Mouse (Mus musculus): ENCODE measurements around the gene Lcn4.
"Not testable (repeated sequence)": the region's sequence is repeated elsewhere in the genome, so short reads cannot be mapped to it uniquely, and the experiment has no call there.

Lcn4 gene

DNA sequence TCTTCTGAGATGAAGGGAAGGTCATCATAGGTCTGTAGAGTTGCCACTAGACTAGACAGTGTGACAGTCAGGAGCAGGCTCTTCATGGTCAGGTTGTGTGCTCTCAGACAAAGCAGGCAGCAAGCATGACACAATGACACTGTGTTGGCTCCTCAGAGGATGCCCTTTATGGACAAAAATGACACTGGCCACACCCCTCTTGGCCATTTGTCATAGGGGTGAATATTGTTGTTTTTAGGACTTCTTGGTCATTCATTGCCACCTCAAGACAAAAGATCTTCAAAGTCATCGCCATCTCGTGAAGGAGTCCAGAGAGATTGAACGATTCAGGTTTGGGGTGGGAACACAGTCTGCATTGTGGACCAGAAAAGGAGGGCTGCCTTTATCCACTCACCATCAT lies at the start of gene Lcn4:
Gene Lcn4, minus strand, starts transcription at position 101 of the 400 bp plus-strand sequence.
- in situ Hi-C loops (cut with MboI), result no loop called here

DNA sequence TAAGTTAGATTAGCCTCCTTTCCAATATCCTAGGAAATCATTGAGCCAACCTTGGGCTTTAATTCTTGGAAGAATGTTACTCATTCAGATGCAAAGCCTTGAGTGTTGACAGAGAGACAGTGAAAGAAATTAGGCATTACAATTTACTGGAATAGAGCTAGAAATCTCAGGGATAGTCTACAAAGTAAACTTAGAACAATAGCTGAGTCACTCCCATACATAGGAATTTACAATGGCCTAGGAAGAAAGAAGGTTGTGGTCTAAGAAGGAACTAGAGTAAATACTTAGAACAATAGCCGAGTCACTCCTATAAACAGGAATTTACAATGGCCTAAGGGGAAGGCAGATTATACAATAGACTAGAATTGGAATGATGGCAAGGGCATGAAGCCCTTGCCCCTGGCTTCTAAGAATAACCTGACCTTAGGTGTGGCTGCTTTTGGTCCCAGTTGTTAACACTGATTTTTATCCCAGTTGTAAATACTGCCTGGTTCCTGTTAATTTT lies 15.1 kb upstream of the Lcn4 start:
- in situ Hi-C loops (cut with MboI), result no loop called here

DNA sequence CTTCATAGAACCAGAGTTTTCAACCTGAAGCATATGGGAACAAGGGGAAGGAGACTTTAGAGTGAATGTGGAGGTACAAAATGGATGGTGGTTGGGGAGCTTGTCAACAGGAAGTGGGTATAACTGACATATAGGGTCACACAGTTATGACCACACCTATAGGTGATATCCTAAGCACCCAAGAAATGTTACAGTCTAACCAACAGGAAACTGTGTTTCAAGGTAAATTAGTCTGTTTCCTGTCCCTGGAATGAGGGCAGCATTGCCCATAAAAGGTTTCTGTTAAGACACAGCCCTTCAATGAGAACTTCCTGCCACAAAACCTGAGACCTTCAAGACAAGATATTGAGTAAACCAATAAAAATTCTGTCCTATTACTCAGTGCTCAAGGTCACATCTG lies 2.3 kb downstream of the Lcn4 start:
- in situ Hi-C loops (cut with MboI), result no loop called here

DNA sequence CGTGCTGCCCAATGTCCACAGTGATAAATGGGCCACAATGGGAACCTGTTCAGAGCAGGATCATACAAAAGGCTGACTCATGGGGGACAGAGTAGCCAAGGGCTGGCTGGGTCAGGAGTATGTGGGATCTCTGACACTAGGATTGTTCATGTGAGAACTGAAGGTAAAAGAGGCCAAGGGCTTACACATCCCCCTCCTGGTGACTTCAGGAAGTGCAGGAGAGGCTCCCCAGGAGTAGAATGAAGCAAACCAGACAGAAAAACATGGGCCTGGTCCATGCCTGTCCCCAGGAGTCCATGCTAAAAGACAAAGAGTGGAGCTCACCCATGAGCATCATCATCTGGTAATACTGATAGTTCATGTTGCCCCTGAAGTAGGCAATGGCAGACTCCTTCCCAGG lies 7.5 kb downstream of the Lcn4 start:
- in situ Hi-C loops (cut with MboI), result not testable (repeated sequence)

DNA sequence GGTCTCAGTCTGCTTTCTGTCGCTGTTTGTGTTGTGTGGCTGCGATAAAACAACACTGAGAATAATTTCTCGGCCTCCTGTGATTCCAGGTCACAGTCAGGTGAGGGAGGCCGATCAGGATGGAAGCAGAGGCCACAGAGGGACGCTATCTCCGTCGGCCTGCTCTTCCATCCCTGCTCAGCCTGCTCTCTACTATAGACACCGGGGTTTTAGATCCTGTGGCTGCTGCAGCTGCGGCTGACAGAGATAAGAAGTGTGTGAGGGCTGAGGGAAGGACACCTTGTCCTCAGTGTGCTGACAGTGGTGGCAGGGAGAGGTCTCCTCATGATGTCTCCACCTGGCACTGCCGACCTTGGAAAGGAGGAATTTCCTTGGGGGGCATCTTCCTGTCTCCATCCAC lies 8.0 kb downstream of the Lcn4 start:
- in situ Hi-C loops (cut with MboI), result no loop called here

DNA sequence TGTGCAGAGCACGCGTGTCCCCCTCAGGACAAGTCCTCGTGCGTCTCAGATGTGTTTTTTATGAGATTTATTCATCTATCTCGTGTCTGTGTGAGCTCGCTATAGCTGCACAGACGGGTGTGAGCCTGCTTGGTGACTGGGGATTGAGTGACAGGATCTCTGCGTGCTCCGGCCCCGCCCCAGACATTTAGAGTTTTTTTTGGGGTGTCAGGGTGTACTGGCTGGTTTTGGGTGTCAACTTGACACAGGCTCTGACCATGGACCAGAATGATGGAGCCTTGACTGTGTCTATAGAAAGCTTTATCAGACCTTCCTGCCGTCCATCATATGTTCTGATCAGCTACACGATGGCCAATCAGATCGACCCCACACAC lies 8.6 kb downstream of the Lcn4 start:
- in situ Hi-C loops (cut with MboI), result no loop called here

DNA sequence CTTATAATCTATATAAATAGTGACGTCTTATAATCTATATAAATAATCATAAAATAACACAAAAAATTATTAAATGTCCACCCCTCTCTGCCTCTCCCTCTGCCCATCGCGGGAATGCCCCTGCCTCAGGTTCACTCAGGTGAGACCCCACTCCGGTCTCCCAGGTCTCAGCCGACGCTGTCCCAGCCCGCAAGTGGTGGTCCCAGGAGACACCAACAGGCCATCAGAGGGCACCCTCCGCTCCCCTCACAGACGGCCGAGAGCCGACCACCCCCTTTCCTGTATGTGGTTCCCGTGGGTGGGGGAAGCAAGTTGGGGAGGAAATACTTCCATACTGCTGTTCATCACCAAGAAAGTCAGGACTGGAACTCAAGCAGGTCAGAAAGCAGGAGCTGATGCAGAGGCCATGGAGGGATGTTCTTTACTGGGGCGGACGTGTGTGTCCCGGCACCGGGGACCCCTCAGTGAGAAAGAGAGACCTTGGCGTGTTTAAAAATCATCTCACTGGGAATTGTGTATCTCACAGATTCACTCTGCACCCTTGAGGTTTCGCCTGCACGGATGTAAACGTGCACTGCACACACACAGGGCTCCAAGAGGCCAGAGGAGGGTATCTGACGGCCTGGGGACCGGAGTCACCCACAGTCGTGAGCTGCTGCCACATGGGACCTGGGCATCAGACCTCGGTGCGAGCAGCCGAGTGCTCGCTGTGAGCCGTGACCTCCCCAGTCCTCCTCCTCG lies 9.1 kb downstream of the Lcn4 start:
- in situ Hi-C loops (cut with MboI), result no loop called here

DNA sequence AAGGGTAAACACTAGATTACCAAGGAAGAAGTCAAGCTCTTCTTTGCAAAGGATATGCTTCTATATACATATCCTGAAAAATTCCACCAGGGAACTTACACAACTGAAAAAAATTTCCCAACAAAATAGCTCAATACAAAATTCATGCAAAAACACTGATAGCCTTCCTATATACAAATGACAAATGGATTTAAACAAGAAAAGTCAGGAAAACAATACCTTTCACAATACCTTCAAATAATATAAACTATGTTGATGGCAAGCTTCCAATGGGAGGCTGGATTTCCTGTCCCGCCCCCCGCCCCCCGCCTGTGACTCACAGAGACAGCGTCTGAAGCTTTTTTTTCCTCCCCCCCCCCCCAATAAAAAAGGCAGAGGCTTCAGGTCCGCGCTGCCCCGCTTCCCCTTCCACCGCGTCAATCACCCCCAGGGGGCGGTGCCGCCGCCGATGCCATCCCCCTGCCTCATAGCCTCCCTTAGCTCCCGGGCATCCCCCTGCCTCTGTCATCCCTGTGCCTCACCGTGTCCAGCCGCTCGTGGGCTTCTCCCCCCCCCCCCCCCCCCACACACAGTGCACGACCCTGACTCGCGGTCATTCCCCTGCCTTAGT lies 9.8 kb downstream of the Lcn4 start:
- in situ Hi-C loops (cut with MboI), result no loop called here

DNA sequence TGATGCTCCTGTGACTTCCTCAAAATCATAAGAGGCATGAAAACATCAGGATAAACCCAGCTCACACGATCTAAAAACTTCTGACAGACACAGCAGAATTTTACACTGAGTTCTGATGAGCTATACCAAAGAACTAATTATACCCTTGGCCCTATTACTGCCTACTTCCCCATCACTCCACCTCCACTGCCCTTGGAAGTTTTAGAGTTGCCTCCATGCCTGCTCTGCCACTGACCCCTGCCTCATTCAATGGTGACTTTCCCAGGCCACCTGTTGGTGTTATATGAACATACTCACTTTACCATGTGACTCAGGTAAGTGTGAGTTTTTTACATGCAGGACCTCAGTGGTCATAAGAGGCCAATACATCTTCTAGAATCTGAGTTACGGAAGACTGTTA lies 13.7 kb downstream of the Lcn4 start:
- in situ Hi-C loops (cut with MboI), result no loop called here

DNA sequence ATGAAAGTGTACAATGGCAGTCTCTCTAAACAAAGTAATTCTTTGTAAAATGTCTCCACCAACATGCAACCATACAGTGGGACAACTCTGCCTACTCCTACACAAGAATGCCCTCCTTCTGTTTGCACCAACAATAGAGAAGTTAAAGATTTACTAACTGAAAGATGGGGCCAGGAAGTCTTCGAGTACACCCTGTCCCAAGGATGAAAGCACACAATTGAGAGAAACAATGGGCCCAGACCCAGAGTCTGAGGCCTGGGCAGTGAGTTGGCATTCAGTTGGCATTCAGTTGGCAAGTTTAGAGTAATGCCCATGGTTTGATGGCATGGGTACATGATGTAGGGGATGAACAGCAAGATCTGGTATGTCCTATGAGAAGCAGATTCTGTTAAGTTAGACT lies 16.4 kb downstream of the Lcn4 start:
- in situ Hi-C loops (cut with MboI), result no loop called here

DNA sequence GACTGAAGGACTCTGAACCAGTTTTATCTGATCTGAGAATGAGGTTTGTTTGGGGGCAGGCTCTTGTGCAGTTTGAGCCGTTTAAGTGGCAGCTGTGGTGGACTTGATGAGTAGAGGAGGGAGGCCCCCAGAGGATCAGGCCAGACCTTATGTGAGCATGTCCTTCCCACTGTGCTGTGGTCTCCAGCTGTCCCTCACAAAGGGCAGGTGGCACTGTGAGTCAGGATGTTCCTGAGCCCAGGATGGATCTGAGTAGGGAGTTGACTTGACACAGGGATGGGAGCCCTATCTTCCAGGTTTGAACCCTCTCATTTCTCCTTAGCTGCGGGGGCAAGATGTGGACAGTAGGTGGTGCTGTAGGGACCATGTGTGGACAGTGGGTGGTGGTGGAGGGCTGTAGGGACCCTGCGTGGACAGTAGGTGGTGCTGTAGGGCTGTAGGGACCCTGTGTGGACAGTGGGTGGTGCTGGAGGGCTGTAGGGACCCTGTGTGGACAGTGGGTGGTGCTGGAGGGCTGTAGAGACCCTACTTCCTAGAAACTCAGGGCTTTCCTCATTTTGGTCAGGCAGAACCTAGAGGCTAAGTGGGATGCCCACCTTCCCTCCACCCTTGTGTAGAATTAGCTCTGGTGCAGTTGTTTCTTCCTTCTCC lies 24.3 kb downstream of the Lcn4 start:
- in situ Hi-C loops (cut with MboI), result no loop called here

DNA sequence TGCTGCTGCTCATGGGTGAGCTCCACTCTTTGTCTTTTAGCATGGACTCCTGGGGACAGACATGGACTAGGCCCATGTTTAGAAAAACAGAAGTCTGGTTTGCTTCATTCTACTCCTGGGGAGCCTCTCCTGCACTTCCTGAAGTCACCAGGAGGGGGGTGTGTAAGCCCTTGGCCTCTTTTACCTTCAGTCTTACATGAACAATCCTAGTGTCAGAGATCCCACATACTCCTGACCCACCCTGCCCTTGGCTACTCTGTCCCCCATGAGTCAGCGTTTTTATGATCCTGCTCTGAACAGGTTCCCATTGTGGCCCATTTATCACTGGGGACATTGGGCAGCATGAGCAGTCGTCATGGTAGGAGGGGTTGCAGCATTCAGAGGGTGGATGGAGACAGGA lies 27.1 kb downstream of the Lcn4 start:
- in situ Hi-C loops (cut with MboI), result no loop called here

DNA sequence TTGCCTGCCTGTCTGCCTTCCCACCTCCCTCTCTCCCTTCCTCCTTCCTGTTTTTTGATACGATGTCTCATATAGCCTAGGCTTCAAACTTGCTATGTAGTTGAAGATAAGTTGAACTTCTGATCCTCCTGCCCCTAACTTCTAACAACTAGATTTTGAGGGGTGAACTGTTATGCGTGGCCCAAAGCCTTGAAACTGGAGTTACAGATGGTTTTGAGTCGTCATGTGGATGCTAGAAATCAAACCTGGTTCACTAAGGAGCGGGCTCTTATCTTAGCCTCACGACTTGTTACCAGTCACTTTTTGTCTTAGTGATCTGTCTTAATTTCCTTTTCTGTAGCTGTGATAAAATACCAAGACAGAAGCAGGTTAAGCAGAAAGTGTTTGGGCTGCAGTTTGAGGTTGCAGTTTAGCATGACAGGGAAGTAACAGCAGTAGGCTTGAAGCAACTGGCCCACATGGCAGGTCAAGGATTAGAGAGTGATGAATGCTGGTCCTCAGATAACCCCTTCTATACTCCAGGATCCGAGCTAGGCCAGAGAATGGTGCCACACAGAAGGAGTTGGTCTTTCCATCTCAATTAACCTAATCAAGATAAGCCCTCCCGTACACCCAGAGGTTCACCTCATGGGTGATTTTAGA lies 30.0 kb downstream of the Lcn4 start:
- in situ Hi-C loops (cut with MboI), result no loop called here

DNA sequence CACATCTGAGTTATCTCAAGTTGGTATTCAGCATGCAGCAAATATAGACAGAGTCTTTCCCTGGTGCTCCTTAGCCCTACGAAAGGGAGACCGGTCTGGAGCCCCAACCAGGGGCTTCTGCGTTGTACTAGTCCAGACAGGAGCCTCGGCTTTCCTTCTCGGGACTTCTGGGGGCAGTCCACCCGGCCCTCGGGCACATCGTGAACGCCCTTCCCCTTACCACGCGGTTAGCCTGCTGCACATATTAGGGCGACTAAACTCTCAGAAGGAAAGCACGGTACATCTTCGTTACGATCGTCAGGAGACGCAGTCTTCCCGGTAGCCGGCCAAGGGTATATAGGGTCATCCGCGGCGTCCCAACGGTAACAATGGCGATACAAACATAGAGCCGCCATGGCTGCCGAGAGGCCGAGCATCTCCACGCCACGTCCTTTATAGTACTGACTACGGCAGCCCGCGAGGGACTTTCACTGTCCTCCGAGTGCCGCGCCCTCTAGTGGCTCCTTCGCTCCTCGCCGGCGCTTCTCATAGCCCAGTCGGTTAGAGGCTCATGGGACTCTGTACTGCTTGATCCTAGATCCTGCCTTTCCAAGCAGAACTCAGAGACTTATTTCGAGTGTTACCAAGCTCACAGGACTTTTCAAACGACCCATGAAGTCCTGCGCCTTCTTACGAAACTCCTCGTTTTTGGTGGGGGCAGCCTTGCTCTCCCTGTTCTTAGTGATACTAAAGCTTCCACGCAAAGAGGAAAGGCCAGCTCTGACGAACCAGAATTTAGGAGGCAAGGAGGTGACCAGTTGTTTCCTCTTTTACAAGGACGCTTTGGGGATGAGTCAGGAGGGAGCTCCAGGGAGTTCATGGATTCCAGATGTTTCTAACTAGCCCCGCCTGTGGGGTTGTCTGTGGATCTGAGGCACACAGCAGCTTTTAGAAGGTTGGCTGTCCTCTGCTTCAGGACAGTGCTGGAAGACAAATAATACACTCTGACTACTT lies 30.9 kb downstream of the Lcn4 start:
- in situ Hi-C loops (cut with MboI), result loop anchor here (5.0 kb wide), 1 partner anchor 53 kb away; the partner anchor contains the start of gene Gm20532

DNA sequence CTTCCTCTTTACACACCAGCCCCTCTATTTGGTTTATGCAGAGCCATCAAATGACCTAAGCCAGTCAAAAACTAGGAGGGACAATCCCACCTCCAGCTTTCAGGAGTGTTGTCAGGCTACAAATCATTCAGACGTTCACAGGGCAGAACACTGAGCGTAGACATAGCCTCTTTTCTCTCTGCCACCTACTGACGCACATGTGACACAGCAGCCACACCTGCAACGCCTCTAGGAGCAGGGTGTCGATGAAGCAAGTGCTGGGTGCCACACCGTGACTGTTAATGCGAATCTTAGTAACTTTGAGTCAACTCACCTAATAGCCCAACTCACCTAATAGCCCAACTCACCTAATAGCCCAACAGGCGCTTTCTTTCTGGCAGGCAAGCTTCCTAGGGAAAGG lies 32.0 kb downstream of the Lcn4 start:
- in situ Hi-C loops (cut with MboI), result loop anchor here (5.0 kb wide), 1 partner anchor 52 kb away; the partner anchor contains the start of gene Gm20532

DNA sequence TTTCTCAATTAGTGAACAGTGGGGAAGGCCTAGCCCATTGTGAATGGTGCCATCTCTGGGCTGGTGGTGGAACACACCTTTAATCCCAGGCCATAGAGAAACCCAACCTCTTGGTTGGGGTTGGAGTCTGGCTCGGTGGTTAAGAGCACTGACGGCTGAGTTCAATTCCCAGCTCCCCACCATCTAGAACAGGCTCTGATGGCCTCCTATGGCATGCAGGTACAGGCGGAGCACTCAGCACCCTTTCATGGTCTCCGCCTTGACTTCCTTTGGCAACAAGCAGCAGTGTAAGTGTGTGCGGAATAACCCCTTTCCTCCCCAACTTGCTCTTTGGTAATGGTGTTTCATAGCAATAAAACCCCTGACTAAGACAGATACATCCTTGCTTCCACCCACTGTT lies 32.5 kb downstream of the Lcn4 start:
- in situ Hi-C loops (cut with MboI), result loop anchor here (5.0 kb wide), 1 partner anchor 51 kb away; the partner anchor contains the start of gene Gm20532

DNA sequence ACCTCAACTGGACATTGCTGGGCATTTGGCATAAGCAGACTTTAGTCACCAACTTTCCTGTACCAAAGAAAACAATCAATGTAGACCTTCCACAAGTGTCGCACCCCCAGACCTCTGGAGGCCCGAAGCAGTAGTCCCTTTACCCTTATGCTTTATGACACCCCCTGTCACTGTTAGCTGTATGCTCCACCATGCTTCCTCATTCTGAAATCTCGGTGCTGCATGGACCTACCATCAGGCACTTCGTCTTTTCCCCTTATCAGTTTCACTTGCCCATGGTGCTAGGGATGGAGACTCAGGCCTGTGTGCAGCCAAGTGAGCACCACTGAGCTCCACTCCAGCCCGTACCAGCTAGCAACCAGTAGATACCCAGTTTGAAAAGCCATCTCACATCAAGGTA lies 33.0 kb downstream of the Lcn4 start:
- in situ Hi-C loops (cut with MboI), result loop anchor here (5.0 kb wide), 1 partner anchor 51 kb away; the partner anchor contains the start of gene Gm20532

DNA sequence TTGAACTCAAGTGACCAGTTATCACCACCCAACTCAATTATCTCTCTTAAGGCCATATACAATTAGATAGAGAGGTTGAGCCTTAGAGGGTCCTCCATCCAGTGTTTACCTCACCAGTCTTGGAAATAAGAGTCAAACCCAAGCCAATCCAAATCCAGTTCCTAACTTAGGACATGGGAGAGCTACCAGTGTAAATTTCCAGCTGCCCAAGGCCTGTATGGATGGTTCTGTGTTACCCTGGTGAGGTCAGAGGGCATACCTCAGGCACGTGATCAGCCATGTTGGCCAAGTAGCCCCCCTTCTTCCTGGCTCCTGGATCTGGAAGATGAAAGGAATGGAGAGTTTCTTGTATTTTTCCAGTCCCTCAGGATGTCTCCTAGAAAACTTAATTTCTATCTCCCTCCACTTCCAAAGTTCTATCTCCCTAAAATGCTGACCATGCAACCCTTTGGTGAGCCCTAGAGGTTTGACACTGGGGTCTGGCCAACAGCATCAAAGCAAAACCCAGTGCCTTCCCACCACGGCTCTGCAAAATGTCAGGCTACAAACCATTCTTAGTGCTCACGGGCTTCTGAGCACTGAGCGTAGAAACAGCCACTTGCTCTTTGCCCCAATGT lies 33.7 kb downstream of the Lcn4 start:
- in situ Hi-C loops (cut with MboI), result loop anchor here (5.0 kb wide), 1 partner anchor 50 kb away; the partner anchor contains the start of gene Gm20532

DNA sequence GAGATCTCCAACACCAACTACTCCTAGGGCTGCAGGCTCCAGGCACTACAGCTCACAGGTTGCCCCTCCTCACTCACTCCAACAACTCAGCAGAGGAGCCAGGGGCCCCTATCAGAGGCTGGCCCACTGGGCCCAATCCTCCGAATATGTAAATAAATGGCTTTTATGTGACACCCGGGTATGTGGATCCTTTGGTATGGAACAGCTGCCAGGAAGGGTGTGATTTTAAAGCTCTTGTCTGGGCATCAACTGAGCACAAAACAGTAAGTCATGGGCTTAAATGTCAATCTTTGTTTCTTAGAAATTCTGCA lies 34.8 kb downstream of the Lcn4 start:
- in situ Hi-C loops (cut with MboI), result loop anchor here (5.0 kb wide), 1 partner anchor 49 kb away; the partner anchor contains the start of gene Gm20532

DNA sequence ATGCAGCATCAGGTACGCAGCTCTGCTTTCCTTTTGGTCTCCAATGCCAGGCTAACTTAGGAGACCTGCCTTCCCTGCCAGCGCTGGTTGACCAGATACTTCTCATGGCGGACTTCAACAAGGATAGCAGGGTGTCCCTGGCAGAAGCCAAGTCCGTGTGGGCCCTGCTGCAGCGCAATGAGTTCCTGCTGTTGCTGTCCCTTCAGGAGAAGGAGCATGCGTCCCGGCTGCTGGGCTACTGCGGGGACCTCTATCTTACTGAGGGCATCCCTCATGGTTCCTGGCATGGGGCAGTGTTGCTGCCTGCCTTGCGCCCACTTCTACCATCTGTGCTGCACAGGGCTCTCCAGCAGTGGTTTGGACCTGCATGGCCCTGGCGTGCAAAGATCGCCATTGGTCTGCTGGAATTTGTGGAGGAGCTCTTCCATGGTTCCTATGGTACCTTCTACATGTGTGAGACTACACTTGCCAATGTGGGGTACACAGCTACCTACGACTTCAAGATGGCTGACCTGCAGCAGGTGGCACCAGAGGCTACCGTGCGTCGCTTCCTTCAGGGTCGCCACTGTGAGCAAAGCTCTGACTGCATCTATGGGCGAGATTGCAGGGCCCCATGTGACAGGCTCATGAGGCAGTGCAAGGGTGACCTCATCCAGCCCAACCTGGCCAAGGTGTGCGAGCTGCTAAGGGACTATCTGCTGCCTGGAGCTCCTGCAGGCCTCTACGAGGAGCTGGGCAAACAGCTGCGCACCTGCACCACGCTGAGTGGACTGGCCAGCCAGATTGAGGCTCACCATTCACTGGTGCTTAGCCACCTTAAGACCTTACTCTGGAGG lies 35.4 kb downstream of the Lcn4 start:
- in situ Hi-C loops (cut with MboI), result loop anchor here (5.0 kb wide), 1 partner anchor 48 kb away; the partner anchor contains the start of gene Gm20532

Data from mature B cell (primary cell).